Comparison of ENCODE assay signal across 10 mouse cellular contexts in the genomic region with DNA sequence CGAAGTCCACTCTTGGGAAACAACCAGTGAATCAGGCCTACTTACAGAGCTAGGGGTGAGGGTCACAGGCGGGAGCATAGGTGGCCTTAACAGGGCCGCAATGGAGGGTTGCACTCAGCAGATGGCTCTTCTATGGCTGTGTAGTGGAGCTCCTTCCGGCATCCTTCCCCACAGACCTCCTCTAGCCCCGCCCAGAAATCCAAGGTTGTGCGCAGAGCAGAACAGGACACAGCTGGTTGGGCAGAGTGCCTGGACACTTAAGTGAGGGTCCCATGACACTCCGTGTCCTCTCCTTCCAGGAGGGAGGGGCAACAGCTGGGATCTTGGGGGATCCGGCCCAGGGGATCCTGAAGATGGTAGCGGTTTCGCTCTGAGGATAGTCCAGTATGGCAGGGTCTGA. TPM values are rescaled to one million over a fixed set of nuclear protein-coding genes. Genes with fewer than 3 reads are reported as not detected.
DNase-seq lines count a peak whose midpoint lies in the region; ATAC-seq and TF ChIP-seq lines count a peak whose summit lies in the region.
"Had no signal": no experiment of that assay in that cellular context is flagged by ENCODE, and none has a peak within 500 bp of the region (broad histone marks: within the 10 kb centered on the region; RNA-seq: fewer than 3 reads in every experiment).

Gene Fbxl2, minus strand, starts transcription at position 164 of the 400 bp plus-strand sequence.

- no peak within 1 kb of the TSS for H3K9ac ChIP-seq in hindbrain, postnatal 0 days (replicated peaks; ENCODE audit: low read length)
- no peak within 1 kb of the TSS for H3K9ac ChIP-seq in neural tube, embryonic 13.5 days

- no peak for ATAC-seq in hindbrain, postnatal 0 days
- ATAC-seq in neural tube, embryonic 13.5 days (ENCODE audit: low read depth) = no peak

- H3K36me3 ChIP-seq in hindbrain, postnatal 0 days (ENCODE audit: insufficient read depth, low read length) = no peaks in the 10 kb centered on the region
- H3K36me3 ChIP-seq in neural tube, embryonic 13.5 days = no peaks in the 10 kb centered on the region

- no peaks in the 10 kb centered on the region for H3K9me3 ChIP-seq in hindbrain, postnatal 0 days (ENCODE audit: low read length)
- no peaks in the 10 kb centered on the region for H3K9me3 ChIP-seq in neural tube, embryonic 13.5 days

- no peak for TF ChIP-seq POLR2A in bone marrow, adult 2 months (IDR thresholded peaks at IDR 0.05; ENCODE audit: borderline replicate concordance, control insufficient read depth, low read depth, low read length)

- H3K4me3 ChIP-seq in layer of hippocampus, adult 2 months = no peak within 1 kb of the TSS
- no peak within 1 kb of the TSS for H3K4me3 ChIP-seq in bone marrow, adult 2 months (replicated peaks; ENCODE audit: control insufficient read depth, low read depth, low read length)
- H3K4me3 ChIP-seq in hindbrain, postnatal 0 days (ENCODE audit: low read length) = no peak within 1 kb of the TSS
- no peak within 1 kb of the TSS for H3K4me3 ChIP-seq in neural tube, embryonic 13.5 days

- H3K27ac ChIP-seq in layer of hippocampus, adult 2 months = no peak within 1 kb of the TSS
- no peak within 1 kb of the TSS for H3K27ac ChIP-seq in bone marrow, adult 2 months (ENCODE audit: control insufficient read depth, insufficient read depth, low read depth, low read length, poor library complexity)
- no peak within 1 kb of the TSS for H3K27ac ChIP-seq in hindbrain, postnatal 0 days
- no peak within 1 kb of the TSS for H3K27ac ChIP-seq in neural tube, embryonic 13.5 days (replicated peaks)

- DNase-seq in layer of hippocampus, adult 2 months (ENCODE audit: low spot score in 2 of 2) = no peak
- no peak for DNase-seq in layer of hippocampus, adult 9-11 months
- no peak for DNase-seq in hindbrain, postnatal 0 days (ENCODE audit: low spot score)
- DNase-seq in heart, postnatal 4 days = no peak
- no peak for DNase-seq in kidney, postnatal 25 days
- DNase-seq: cerebellum, adult 18-20 months; kidney, adult 8-10 months; right cerebral cortex, adult 18-20 months had no signal

- no peaks in the 10 kb centered on the region; the same call in 1 of the 2 replicates for H3K4me1 ChIP-seq in bone marrow, adult 2 months (ENCODE audit: control insufficient read depth, insufficient read depth, low read length)
- no peaks in the 10 kb centered on the region for H3K4me1 ChIP-seq in hindbrain, postnatal 0 days (ENCODE audit: insufficient read depth, low read length)
- no peaks in the 10 kb centered on the region for H3K4me1 ChIP-seq in neural tube, embryonic 13.5 days (replicated peaks)

- no peak for TF ChIP-seq CTCF in layer of hippocampus, adult 2 months (conservative IDR thresholded peaks at IDR 0.05)
- TF ChIP-seq CTCF in bone marrow, adult 2 months (IDR thresholded peaks at IDR 0.05; ENCODE audit: control insufficient read depth, insufficient read depth, low read length) = no peak
- TF ChIP-seq CTCF in hindbrain, postnatal 0 days (IDR thresholded peaks at IDR 0.05; ENCODE audit: low read depth) = no peak

- H3K4me2 ChIP-seq in hindbrain, postnatal 0 days (ENCODE audit: low read depth, low read length) = no peak within 1 kb of the TSS
- no peak within 1 kb of the TSS for H3K4me2 ChIP-seq in neural tube, embryonic 13.5 days

- WGBS in bone marrow, adult 2 months = 78% methylated on average over 10 of the region's 10 CpGs
- WGBS in hindbrain, postnatal 0 days = 83% methylated on average over 10 of the region's 10 CpGs
- WGBS in neural tube, embryonic 13.5 days = 84% methylated on average over 10 of the region's 10 CpGs

- no peaks in the 10 kb centered on the region for H3K27me3 ChIP-seq in hindbrain, postnatal 0 days (ENCODE audit: insufficient read depth, low read length)
- no peaks in the 10 kb centered on the region for H3K27me3 ChIP-seq in neural tube, embryonic 13.5 days

RNA-seq across cellular contexts. Expression of gene Fbxl2, which starts in this region (rescaled TPM):
- total RNA-seq in layer of hippocampus, adult 2 months (2021) = 10 to 100 TPM; 33.8 to 34.9 TPM
- polyA plus RNA-seq in bone marrow, adult 2 months (2011; ENCODE audit: insufficient read depth, insufficient read length, low replicate concordance, missing spikeins) = 2.7 and 13.8 TPM in 2 replicates
- 35.6 and 36.8 TPM in 2 replicates for total RNA-seq in hindbrain, postnatal 0 days (2014; rRNA removed)
- 23.2 and 27.4 TPM in 2 replicates for polyA plus RNA-seq in hindbrain, postnatal 0 days (2015; fragmentation: Nextera tagmentation; extraction: Ambion mirVana)
- polyA plus RNA-seq in neural tube, embryonic 13.5 days (2015; fragmentation: Nextera tagmentation; extraction: Ambion mirVana) = 22.6 and 24.2 TPM in 2 replicates
- 1 to 10 TPM; 3.3 to 3.6 TPM for total RNA-seq in heart, postnatal 4 days (2021)
